Mouse (Mus musculus): ENCODE measurements at regions not wholly inside any gene's neighbourhood (a gene's known extent, or its start where the extent isn't known, plus 50 kb on each side); places are given as distances from the start of the nearest gene placed in this dataset.

DNA sequence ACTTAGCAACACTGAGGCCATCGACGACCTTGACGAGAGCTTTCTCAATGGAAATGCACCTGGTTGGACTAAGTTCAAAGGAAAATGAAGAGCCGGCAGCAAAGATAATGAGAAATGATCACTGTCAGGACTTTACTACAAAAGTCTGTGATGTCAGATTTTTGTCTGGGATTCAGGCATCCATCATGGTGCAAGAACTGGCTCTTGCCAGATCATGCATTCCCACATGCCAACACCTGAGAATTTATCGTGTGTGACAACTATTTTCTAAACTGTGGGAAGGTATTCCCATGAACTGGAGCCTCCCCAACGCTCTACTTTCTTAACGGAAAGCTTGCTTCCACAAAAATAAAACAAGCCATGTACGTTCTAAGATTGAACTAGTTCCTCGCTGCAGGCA is 58.1 kb downstream of the Irx6 start:
- no peak for DNase-seq (ENCODE audit: low spot score in 2 of 2)

DNA sequence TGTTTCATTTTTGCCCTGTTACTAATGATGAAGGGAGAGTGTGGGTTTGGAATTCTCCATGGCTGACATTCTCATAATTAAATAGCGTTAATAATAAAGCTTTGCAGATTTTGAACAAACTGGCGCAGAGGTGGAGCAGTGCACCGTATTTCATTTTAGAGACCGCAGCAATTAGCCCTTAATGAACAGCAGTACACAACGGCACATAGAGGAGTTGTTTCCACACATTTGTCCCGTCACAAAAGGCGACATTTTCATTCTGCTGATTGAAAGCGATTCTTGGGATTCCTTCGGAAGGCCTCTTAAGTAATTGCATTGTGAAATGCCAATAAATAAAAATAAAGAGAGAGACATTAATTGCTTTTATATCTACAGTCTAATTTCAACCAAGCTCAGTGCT is 61.6 kb downstream of the Irx6 start:
- DNase-seq (ENCODE audit: low spot score in 2 of 2) = no peak

DNA sequence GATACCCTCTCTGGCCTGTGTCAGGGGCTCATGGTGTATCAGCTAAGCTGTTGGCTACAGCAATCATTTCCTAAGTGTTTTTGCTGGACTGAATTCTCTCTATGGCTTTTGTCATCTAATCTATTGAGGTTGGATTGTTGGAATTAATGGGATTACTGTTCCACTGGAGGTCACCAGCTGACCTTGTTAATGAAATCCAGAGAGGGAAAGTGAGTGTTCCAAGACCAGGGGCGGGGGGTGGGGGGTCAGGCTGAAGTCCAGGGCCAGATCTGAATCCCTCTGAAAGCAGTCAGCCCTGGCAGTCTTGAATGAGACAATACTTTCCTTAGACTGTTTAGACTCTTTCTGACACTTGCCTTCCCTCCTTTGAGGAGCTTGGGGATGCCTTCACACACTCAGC is 64.0 kb downstream of the Irx6 start:
- no peak for DNase-seq (ENCODE audit: low spot score in 2 of 2)

GRCm38 (mm10) chr8:92740286-92740808 is 66.3 kb downstream of the Irx6 start:
- DNase-seq (ENCODE audit: low spot score in 2 of 2) = no peak

DNA sequence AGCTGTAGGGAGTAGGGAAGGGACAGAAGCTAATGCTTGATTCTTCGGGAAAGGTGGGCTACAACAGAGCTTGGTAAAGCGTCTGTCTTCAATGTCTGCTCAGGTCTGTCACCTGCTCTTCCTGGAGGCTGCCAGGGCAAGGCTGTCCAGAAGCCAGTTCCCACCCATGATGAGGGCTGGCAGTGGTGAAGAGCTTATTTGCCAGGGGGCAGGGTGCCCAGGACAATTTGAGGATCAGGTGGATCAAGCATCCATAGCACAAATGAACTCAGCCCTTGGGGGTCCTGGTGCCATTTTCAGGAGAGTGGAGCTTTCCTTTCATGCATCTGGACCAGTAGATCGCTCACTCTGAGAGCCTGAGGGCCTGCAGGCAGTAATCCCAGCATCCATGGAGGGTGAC is 67.7 kb downstream of the Irx6 start:
- peak in 1 of 2 experiments; percentile 16 for DNase-seq (ENCODE audit: low spot score in 2 of 2)

- DNase-seq (ENCODE audit: low spot score in 2 of 2) = no peak
Measured at GRCm38 (mm10) chr8:92743108-92743507, 69.0 kb downstream of the Irx6 start.

- DNase-seq (ENCODE audit: low spot score in 2 of 2) = no peak
Measured at GRCm38 (mm10) chr8:92747086-92747485, 73.0 kb downstream of the Irx6 start.

DNA sequence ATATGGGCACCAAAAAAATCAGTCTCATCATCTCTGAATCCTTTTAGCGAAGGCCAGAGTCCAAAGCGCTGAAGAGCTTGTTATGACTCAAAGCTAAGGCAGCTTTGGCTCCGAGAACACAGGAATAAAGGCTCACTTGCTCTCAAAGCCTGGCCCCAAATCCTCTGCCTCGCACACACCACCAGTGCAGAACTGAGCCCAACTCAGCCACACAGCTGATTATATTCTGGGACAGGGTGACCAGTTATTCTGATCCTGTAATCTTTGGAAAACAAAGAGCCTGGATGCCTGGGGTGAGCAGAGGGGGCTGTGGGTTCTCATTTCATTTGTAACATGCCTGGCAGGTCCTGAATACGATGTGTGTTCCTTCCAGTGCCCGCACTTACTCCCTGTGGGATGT is 73.9 kb downstream of the Irx6 start:
- peak in 1 of 2 experiments; percentile 31 for DNase-seq (ENCODE audit: low spot score in 2 of 2)

- DNase-seq (ENCODE audit: low spot score in 2 of 2) = no peak
Measured at GRCm38 (mm10) chr8:92759848-92760247, 67.2 kb upstream of the Mmp2 start.

- DNase-seq (ENCODE audit: low spot score in 2 of 2) = no peak
Measured at GRCm38 (mm10) chr8:92760933-92761332, 66.2 kb upstream of the Mmp2 start.

DNA sequence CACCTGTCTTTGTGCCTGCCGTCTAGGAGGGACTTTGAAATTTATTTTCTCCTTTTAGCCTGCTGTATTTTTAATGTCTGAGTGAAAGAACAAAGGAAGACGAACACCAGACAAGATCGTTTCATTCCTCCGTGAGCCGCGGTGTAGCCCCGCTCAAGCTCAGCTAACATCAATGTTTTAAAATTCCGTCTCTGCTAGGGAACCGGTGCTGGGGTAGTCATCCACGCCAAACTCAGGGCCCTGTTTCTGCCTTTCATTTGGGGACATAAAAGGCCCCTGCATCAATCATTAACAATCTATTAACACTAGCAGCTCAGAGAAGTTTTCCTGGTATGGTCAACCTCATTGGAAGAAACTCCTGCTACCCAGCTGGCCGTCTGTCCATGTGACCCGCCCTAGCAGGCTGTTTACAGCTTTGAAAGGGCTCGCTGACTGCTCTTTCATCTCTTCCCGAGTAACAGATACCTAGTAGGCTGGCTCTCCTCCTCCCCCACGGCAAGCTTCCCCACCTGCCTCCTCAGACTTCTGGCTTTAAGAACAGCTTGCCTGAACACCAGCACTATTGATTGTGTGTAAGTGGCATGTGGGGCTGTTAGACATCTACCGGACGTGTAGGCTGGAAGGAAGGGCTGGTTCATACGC is 65.0 kb upstream of the Mmp2 start:
- DNase-seq (ENCODE audit: low spot score in 2 of 2) = no peak

DNA sequence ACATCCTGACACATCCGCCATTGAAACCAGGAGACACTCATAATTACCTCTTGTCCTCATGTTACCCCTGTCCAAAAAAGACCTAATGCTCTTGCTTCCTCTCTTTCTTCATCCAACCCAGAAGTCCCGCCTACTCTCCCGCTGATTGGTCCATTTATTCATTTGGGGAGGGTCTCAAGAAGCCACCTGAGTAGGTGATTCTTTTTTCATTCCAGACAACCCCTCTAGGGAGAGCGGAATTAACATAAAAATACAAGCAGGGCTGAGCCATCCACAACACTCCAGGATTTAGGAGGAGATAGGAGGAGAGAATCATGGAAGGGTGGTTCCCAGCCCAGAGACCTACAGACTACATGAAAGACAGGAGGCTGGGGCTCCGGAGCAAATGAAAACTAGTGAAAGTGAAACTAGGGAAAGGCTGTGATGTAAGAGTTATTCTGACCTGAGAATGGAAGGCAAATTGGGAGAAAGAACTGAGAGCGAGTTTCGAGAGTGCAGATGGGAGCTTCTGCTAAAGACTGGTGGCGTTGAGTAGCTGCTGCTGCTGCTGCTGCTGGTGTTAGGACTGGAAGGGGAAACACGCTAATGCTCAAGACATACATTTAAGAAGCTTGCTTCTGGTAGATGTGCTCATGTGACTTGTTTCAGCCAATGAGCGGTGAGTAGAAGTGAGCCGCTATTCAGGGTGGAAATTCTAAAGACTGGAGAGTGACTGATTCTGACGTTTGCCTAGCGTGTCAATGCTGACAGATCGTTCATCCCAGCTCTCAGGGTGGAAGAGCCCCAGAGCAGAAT is 55.0 kb upstream of the Mmp2 start:
- no peak for DNase-seq (ENCODE audit: low spot score in 2 of 2)

- no peak for DNase-seq (ENCODE audit: low spot score in 2 of 2)
Measured at GRCm38 (mm10) chr8:92772826-92773225, 54.3 kb upstream of the Mmp2 start.

DNA sequence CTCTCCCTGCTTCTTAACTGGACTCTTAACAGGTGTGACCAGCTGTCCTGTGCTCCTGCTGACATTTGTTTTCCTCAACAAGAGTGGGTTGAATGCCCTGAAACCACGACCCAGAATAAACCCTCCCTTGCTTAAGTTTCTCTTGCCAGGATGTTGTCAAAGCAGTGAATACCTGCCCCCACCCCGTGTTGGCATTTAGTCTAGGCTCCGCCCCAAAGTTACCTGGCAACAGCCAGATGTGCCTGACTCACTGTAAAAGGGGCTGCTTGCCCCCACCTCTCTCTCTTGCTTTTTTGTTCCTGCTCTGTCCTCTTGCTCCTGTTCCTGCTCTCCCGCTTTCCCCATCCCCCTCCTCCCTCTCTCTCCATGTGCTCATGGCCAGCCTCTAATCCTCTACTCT is 51.9 kb upstream of the Mmp2 start:
- DNase-seq (ENCODE audit: low spot score in 2 of 2) = no peak

DNA sequence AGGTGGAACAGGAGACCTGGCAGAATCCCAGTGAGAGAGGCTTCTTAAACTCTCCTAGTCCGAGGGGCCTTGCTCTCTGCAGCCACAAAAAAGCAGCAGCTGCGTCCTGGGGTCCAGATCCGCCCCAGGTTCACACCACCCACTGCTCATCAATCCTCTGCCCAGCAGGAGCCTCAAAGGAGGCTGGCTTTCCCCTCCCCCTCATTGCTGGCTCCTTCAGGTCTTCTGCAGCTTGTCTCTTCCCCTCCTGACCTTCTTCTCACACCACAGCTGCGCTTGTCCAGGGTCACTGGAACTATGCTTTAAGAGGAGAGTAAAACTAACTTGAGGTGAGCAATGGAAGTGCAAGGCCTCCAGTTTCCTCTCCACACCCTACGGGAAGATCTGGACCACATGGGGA is 50.0 kb upstream of the Mmp2 start:
- DNase-seq (ENCODE audit: low spot score in 2 of 2) = no peak
